Mouse (Mus musculus) erythroblast, embryonic 14.5 days (primary cell): ENCODE results near the gene Hist1h4f.
"Not testable (repeated sequence)": the region's sequence is repeated elsewhere in the genome, so short reads cannot be mapped to it uniquely, and the experiment has no call there.

Source experiments
- GATA1 ChIP-seq: IDR thresholded peaks from 2 replicates; pipeline ENCODE4 v1.6.1; 2012; ENCODE audit warnings: low read length, inconsistent platforms, mixed read lengths
- TAL1 ChIP-seq: IDR thresholded peaks from 3 replicates; pipeline ENCODE4 v1.6.1; 2012; ENCODE audit warnings: low read length, inconsistent platforms, mixed read lengths

DNA sequence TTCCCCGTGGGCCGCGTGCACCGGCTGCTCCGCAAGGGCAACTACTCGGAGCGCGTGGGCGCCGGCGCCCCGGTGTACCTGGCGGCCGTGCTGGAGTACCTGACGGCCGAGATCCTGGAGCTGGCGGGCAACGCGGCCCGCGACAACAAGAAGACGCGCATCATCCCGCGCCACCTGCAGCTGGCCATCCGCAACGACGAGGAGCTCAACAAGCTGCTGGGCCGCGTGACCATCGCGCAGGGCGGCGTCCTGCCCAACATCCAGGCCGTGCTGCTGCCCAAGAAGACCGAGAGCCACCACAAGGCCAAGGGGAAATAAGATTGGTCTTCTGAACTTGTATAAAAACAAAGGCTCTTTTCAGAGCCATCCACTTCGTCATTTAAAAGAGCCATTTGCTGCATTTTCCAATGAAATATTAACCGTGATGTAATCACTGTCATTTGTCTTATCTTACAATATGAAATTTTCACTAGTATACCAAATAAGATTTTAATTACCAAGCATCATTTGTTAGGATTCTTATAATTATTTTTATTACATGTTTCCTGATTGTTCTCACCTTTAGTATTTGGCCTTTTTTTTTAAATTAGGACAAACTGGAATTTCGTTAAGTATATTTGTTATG is 23.2 kb upstream of the Hist1h4f start:
- TF ChIP-seq GATA1, TAL1: not testable (repeated sequence)
